Mouse (Mus musculus) adrenal gland, postnatal 10 days (tissue): ENCODE results near the gene Zdhhc5. TPM values are rescaled to one million over a fixed set of nuclear protein-coding genes. Genes with fewer than 3 reads are reported as not detected.

Experiments
- DNase-seq: peaks from one replicate; pipeline ENCODE4 v3.0.0; 2021; ENCODE audit warnings: mixed read lengths
- long read RNA-seq, 2 experiments: library from polyadenylated mRNA; stranded (forward); transcript quantifications; one replicate each; pipeline ENCODE4 v2.0.0; 2021
- total RNA-seq, 2 experiments: library from RNA; stranded (reverse); gene quantifications; 2 replicates each; pipeline ENCODE4 v1.2.3; 2021

Gene Zdhhc5
- total RNA-seq: 10 to 100 TPM; 48.9 to 49.5 TPM
- long read RNA-seq, experiment 1, full-length matches to known transcripts: 10 of 43 reads
- long read RNA-seq, experiment 1, partial matches to known transcripts: 25 of 43 reads
- long read RNA-seq, experiment 1, other reads (novel, unspliced or antisense): 8 of 43 reads
- long read RNA-seq, experiment 2, full-length matches to known transcripts: 9 of 18 reads
- long read RNA-seq, experiment 2, partial matches to known transcripts: 6 of 18 reads
- long read RNA-seq, experiment 2, other reads (novel, unspliced or antisense): 3 of 18 reads

- peak; percentile 99 for DNase-seq
Measured at GRCm38 (mm10) chr2:84714811-84715561, at the start of gene Zdhhc5. Gene Zdhhc5 (minus strand): TSS chr2:84715180.

GRCm38 (mm10) chr2:84762818-84763217 is 47.8 kb upstream of the Zdhhc5 start:
- DNase-seq: no peak

GRCm38 (mm10) chr2:84762295-84762694 is 47.3 kb upstream of the Zdhhc5 start:
- DNase-seq: no peak

GRCm38 (mm10) chr2:84761840-84762239 is 46.9 kb upstream of the Zdhhc5 start:
- DNase-seq: peak; percentile 18

- no peak for DNase-seq
Measured at GRCm38 (mm10) chr2:84761309-84761708, 46.3 kb upstream of the Zdhhc5 start.

GRCm38 (mm10) chr2:84760777-84761176 is 45.8 kb upstream of the Zdhhc5 start:
- no peak for DNase-seq

- peak; percentile 63 for DNase-seq
Measured at GRCm38 (mm10) chr2:84758542-84759127, 43.7 kb upstream of the Zdhhc5 start.

GRCm38 (mm10) chr2:84757026-84757682 is 42.2 kb upstream of the Zdhhc5 start:
- DNase-seq: no peak

- DNase-seq: no peak
Measured at GRCm38 (mm10) chr2:84756245-84756644, 41.3 kb upstream of the Zdhhc5 start.

GRCm38 (mm10) chr2:84750115-84750514 is 35.1 kb upstream of the Zdhhc5 start:
- DNase-seq: no peak

GRCm38 (mm10) chr2:84744126-84744525 is 29.1 kb upstream of the Zdhhc5 start:
- no peak for DNase-seq

GRCm38 (mm10) chr2:84743561-84743960 is 28.6 kb upstream of the Zdhhc5 start, which contains the start of gene Gm19426:
Gene Gm19426 (minus strand): TSS chr2:84743655.
- peak; percentile 85 for DNase-seq

- peak; percentile 54 for DNase-seq
Measured at GRCm38 (mm10) chr2:84742451-84743283, 27.7 kb upstream of the Zdhhc5 start.

- DNase-seq: peak; percentile 47
Measured at GRCm38 (mm10) chr2:84741841-84742450, 27.0 kb upstream of the Zdhhc5 start.

- DNase-seq: peak; percentile 28
Measured at GRCm38 (mm10) chr2:84740608-84741333, 25.8 kb upstream of the Zdhhc5 start.

GRCm38 (mm10) chr2:84738271-84738911 is 23.4 kb upstream of the Zdhhc5 start:
- DNase-seq: peak; percentile 51

GRCm38 (mm10) chr2:84737451-84737925 is 22.5 kb upstream of the Zdhhc5 start:
- DNase-seq: peak; percentile 27

- DNase-seq: peak; percentile 54
Measured at GRCm38 (mm10) chr2:84736312-84737161, 21.6 kb upstream of the Zdhhc5 start.
